Mouse (Mus musculus): ENCODE measurements around the gene Vangl2.

Vangl2 gene

GRCm38 (mm10) chr1:172027809-172028102 lies 488 bp downstream of the Vangl2 start:
- DNase-seq (ENCODE audit: low spot score): no peak

DNA sequence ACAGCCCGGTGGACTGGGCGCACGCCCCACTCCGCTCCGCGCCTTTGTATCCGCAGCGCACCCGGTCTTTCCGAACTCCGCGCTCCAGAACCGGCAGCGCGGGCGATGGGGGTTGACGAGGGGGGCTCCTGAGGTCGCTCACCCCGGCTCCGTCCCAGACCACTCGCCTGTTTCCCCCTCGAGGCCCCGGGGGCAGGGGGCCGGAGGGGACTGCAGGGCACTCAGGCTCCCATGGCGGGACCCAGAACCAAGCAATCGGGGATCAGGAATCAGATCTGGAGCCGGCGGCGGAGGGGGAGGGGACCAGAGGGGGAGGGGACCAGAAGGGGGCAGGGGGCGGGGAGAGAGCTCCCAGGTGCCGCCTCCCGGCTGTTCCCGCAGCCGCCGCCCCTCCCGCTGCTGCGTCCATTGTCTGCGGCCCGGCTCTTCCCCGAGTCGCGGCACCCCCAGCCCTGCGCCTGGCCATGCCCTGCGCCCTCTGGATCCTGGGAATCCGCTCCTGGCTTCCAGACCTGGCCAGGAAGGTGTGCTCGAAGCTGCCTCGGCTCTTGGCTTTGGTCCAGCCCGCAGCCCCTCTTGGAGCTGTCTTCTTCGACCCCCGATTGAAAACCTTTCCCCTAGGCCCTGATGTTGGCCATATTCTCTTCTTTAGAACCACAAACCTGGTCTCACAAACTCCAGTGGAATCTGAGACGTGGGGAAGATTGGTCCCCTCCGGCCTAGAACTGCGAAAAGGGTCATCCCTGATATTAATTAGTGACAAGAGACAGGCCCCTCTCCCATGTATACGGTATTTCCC lies 1.0 kb downstream of the Vangl2 start:
- peak; percentile 74 for DNase-seq (ENCODE audit: low spot score)

- no peak for DNase-seq (ENCODE audit: low spot score)
Measured at GRCm38 (mm10) chr1:172026201-172026901, 1.9 kb downstream of the Vangl2 start.

DNA sequence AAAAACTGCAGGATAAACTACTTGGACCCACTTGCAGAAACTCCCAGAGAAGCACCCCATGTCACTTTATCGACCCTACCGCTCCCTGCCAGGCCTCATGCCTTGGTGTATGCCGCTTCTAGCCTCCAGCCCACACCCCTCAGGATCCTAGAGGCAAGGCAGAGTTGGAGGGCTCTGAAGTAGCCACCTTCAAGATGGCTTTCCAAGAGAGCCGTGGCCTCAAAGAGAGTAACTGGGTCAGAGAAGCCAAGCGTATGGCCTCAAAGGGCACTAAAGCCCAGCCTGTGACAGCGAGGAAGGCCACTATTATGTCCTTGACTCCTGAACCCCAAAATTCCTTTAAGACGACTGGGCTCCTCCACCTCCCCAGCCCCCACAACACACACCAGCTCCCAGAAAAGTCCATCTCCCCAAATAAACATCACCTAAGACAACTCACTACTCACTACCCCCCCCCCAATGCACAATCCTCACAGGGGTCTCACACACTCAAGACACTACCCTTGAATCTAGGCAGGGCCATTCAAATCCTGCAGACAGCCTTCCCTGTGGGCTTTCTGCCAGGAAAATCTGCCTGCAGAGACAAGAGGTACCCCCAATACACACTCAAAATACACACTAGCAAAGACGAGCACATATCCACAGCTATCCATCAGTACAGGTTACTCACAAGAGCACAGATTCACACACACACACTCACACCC lies 2.9 kb downstream of the Vangl2 start:
- DNase-seq (ENCODE audit: low spot score): no peak

DNA sequence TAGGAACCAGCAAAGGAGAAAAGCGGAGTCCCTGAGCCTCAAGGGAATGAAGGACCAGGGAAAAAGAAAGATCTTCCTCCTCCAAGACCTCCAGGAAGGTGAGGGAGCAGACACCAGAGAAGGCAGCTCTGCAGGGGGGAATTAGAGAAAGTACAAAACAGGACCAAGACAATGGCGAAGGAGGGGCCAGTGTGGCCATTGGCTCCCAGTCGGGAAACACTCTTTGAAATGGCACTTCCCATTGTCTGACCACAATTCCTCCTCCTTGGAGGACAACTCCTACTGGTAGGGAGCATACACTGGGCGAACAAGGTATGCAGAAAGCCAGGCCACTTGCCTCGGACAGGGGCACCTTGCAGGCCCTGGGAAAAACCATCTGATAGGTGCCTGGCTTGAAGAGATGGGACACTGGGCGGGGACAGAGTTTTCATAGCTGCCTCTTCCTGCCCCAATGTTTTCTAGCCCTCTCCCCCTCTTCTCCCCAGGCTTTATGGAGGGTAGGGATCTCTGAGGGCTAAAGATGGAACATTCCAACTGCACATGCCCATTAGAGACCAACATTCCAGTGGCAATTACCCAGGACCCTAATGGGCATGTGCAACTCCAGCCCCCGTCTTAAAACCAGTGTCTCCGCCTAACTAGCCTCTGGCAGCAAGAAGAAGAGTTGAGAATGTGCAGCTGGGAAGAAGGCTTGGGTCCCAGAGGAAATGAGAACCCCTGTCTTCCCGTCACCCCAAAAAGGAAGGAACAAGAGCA lies 3.9 kb downstream of the Vangl2 start:
- DNase-seq (ENCODE audit: low spot score): no peak

GRCm38 (mm10) chr1:172019863-172020521 lies 8.3 kb downstream of the Vangl2 start:
- no peak for DNase-seq (ENCODE audit: low spot score)

DNA sequence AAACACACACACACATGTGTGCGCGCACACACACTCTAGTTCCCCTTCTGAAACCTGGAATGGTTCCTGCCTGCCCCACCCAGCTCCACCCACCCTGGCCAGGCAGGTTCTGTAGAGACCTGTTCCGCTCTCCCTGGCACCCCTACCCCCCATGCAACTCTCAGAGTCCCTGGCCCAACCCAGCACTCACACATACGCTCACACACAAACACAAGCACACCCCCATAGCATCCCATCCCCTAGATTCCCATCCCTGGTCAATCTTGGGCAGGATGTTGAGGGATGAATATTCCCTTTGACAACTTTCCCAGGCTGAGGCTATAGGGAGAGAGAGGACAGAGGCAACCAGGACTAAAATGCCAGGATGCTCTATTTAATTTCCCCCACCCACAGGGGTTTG lies 8.9 kb downstream of the Vangl2 start:
- DNase-seq (ENCODE audit: low spot score): no peak

DNA sequence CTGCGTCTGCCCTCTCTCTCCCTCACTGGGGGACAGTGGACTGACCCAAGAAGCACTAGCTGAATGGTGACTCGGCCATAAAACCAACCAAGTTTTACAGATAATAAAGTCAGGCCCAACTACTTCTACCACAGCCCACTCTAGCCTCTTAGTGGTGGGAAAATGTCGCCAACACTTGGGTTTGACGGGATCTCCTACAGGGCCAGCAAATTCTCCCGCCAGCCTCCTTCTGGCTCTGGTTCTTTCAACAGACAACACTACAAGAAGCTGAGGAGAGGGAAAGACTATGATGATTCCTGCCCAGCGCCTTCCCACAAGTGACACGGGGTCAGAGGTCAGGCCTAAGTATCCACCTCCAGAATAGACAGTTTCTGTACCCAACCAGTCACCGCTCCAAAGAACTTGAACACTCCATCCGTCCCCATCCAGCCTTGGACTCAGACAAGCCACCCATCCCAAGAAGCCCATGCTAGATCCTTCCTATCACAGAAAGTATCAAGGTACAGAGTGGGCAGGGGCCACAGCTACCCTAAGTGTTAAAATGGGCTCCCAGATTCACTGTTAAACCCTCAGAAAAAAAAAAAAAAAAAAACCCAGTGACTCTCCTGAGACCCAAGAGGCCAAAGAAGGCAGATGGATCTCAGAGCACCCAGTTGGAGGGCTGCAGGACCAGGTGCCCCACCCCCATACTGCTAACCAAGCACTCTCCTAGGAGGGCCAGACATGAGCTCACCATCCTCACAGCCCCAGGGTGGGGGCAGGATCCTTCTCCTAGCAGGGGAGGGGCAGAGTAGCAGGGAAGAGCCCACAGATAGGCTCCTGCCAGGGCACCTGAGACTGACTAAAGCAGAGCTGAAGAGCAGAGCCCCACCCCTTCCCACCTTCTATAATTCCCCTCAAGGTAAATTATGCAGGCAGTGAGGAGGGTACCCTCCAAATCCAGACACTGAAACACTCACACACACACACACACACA lies 9.6 kb downstream of the Vangl2 start:
- DNase-seq (ENCODE audit: low spot score): no peak

- no peak for DNase-seq (ENCODE audit: low spot score)
Measured at GRCm38 (mm10) chr1:172017517-172018070, 10.7 kb downstream of the Vangl2 start.

- no peak for DNase-seq (ENCODE audit: low spot score)
Measured at GRCm38 (mm10) chr1:172016660-172017516, 11.4 kb downstream of the Vangl2 start.

GRCm38 (mm10) chr1:172016031-172016430 lies 12.2 kb downstream of the Vangl2 start:
- no peak for DNase-seq (ENCODE audit: low spot score)

DNA sequence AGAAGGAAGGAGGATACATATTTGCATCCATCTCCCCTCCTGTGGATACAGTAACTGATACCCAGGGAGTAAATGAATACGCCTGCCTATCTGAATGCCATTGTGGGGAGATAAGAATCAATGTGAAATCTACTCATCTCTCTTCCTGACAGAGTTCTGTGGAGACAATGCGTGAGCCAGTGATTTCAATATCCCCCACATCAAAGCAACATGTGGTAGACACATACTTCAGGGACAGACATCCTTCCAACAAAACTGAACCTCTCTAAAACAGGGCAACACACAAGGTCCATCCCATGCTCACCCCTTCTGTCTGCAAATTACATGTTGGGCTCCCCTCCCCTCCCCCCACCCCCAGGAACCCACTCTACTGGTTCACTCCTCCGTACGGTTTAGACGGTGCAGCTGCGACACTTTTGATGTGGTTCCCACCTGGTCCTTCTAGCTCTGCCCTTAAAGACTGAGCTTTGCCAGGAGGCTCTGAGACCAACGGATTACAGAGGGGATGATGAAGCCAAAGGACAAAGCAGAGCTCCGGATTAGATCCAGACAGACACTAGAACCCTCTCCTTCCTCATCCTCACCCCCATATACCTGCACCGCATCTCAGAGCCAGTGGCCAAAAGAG lies 12.8 kb downstream of the Vangl2 start:
- DNase-seq (ENCODE audit: low spot score): no peak

- no peak for DNase-seq (ENCODE audit: low spot score)
Measured at GRCm38 (mm10) chr1:172014771-172015170, 13.5 kb downstream of the Vangl2 start.

DNA sequence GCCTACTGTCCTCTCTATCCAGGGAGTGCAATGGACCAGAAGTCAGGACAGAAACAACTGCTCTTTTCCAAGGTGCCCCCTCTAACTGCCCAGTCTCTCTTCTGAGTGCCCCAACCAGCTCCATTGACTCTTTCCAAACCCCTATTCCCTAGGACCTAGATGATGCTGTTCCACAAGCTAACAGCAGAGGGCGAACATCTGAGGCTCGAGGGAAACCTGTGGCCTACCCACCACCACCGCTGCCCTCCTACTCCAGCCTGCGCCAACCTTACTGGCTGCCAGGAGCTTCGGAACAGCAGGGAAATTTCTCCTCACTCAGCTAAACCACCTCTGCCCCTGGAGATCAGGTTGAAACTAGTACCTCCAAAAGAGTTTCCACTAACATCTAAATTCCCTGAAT lies 16.2 kb downstream of the Vangl2 start:
- DNase-seq (ENCODE audit: low spot score): peak; percentile 73

DNA sequence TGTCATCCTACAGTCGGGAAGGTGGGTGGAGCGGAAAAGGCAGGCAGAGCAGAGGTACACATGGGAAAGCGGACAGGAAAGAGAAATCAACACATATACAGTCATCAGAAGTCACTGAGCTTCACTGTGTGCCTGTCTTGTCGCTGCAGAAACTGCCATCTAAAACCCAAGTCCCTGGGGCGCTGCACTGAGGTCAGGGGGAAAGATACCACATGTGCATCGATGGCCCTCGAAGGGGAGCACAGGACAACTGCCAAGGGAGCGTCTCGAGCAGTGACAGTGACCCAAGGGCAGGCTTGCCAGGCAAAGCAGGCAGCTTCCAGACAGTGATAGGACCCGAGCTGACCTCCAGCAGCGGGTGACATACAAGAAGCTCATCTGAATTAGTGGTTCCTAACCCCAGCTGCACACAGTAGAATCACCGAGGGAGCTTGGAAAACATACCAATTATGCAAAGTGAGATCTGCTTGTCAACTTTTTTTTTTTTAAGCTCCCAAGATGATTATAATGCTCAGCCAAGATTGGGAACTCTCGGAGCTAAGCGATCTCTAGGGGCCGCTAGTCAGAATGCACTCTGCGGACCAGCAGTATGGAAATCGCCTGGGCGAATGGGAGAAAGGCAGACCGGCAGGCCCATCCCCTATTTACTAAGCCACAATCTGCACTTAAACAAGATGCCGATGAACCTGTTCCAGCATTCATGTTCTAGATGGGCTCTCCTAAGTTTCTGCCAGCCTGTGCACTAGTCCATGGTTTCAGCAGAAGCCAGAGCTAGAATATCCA lies 18.0 kb downstream of the Vangl2 start:
- DNase-seq (ENCODE audit: low spot score): no peak

DNA sequence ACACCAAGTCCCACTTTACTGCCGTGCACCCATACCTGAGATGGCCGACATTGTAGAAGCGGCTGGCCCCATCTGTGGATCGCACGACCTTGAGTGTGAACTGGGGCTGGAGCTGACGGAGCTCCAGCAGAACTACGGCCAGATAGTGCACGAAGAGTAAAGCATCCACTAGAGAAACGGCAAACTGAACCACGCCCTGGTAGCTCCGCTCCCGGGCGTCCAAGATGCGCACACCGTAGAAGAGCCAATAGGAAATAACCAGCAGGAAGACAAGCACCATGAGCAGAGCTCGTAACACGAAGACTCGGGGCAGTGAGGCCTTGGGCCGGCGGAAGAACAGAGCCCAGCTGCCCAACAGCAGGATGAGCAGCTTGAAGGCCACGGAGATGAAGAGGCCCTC lies 18.8 kb downstream of the Vangl2 start:
- no peak for DNase-seq (ENCODE audit: low spot score)

GRCm38 (mm10) chr1:172008351-172008750 lies 19.9 kb downstream of the Vangl2 start:
- no peak for DNase-seq (ENCODE audit: low spot score)

DNA sequence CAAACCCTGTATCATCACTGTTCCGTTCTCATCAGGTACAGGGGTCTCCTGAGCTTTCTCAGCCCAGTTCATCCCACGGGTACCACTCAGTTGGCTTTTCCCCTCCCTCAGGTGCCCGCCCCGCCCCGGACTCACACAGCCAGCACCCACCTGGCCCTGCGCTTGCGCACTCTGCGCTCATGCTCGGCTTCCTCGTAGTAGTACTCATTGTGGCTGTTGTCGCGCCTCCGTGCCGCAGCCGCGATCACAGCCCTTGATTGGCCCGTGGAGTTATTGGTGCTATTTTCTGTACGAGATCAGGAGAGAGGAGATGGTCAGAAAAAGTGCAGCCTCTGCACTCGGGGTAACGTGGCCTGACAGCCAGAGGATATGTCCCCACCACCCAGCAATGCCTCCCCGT lies 20.5 kb downstream of the Vangl2 start:
- no peak for DNase-seq (ENCODE audit: low spot score)

Measured in adipocyte (in vitro differentiated cells).